Mouse (Mus musculus) cerebellum, adult 11-12 months (tissue): Measurements from ENCODE around the gene Zmynd11.
A peak's percentile ranks its signal among the peaks of the same experiment; 100 is the strongest.

Experiments
- DNase-seq: peaks from one replicate; pipeline ENCODE4 v3.0.0; 2022

Gene Zmynd11

DNA sequence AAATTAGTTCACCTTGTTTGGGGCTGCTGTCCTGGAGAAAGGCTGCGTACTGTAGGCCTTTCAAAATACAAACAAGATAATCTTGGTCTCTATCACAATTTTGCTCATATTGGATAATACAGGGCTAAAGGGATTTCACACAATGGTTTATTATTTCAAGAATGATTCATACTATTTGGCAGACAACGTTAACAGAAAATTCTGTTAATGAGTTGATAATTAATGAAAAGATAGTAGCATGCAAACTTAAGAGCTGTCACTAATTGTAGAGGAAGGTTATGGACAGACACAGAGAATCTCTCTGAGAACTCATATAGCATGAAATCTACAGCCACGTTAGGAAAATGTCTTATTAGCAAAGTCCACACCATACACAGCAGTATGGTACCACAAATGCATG, 52.2 kb downstream of the Zmynd11 start:
- DNase-seq, result no peak

DNA sequence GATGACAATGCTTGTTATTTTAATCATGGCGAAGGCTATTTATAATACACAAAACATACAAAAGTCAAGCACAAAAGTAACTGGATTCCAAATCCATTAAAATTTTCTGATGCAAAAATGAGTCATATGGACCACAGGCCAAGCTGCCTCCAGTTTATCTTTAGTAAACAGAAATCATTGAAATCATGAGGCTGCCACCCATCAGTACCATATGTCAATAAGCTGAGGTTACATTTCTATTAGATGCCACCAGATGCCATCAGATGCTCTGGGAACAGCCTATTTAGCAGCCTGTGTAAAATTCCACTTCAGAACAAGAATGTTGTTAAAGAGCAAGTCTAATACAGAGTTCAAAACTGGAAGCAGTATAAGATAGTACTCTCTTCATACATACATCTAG, 52.7 kb downstream of the Zmynd11 start:
- no peak for DNase-seq

DNA sequence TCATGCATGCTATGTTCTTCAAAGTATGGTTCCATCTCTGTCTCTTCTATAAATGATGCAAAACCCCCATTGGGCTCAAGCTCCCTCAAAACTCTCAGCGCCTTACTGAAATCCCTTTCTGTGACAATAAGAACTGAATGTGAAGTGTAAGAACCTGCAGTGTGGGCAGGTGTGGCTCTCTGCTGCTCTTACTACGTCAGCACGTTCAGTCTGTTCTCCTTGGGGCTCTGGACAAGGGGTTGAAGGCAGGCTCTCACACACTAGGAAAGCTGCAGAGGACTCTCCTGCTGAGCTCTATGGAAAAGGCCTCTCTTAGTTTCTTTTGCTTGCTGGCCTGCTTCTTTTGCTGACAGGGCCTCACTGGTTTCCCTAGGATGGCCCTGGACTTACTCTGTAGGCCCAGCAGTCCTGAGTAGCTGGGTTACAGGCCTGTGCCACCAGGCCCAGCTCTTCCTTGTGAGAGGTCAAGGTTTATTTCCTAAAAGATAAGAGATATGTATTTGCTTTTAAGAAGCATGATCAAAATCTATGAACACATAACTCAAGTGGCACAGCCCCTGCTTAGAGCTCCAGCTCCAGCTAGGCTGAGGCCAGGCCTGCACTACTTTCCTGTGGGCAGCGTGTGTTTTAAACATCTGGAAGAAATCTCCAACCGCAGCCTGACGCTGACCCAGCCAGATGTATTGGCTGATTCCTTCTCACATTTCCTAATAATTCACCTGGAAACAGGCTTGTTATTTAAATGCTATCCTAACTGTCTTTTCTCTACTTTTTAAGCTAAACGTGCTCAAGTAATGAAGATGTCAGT, 56.5 kb downstream of the Zmynd11 start:
- no peak for DNase-seq

DNA sequence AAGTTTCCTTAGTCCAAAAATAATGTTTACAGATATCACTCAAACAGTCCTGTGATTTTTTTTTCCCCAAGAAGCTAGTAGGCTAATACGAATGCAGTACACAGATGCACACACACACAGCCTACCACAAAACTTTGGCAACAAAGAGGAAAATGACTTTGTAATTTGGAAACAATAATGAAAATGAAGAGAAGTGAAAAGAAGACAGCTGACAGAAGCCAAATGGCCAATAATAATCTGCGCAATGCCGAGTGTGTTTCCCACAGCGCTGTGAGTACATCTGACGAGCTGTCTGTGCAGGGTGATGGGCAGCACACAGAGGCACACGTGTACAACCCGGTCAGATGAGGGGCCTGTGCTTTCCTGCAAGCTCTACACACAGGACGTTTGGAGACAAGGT, 58.4 kb downstream of the Zmynd11 start:
- DNase-seq, result no peak

DNA sequence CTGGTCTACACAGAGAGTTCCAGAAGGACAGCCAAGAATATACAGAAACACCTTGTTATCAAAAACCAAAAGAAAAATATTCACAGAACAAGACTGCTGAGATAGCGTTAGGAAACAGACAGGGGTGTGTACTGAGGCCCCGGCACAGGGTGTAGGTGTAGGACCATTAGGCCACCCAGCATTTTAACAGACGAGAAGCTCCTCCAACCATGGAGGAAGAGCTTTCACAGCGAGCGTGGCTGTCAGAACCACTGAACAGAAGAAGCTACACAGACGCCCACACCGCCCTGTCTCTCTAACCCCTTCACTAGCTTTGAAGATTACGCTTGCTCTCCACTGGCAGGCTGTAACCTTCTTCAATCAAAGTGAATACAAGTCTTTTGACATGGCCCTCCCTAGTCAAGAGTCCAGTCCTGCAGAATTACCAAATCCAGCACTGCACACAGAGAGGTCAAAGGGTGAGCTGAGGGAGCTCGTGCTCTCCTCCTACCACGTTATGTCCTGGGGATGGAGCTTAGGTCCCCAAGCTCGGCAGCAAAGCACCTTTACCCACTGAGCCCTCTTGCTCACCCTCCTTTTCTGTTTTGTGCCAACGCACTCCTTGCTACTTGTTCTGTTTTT, 62.4 kb downstream of the Zmynd11 start:
- no peak for DNase-seq

DNA sequence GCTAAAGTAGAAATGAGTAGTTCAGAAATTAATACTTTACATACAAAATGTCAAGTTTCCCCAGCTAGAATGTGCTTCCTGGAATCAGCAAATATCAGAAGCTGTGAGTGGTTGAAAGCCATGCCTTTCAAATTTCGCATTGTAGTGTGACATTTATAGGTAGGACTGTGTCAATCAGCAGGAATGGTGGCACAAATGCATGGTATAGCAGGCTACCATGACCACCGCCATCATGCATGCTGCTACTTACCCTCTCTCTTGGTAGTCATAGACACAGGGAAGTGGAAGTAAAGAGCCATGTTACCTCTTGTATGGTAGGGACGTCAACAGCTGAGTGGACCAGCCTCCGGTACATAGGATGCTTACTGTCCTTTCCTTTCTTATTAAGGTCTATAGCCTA, 67.8 kb downstream of the Zmynd11 start:
- no peak for DNase-seq

DNA sequence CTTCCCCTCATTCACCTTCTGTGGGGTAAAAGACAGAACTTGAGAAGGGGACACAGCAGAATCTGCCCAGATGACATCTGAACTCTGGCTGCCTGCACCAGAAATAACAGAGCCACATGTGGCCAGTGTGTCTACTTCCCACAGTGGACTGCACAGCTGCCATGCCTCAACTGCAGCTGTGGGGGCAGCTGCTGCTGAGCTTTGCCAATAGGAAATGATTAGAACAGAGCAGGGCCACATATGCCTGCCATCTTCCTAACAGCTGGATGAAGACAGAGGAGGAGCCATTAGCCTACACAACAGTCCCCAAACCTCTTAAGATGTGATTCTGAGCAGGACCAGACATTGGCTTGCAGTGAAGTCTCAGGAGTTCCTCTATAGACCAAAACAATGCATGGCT, 69.3 kb downstream of the Zmynd11 start:
- no peak for DNase-seq

DNA sequence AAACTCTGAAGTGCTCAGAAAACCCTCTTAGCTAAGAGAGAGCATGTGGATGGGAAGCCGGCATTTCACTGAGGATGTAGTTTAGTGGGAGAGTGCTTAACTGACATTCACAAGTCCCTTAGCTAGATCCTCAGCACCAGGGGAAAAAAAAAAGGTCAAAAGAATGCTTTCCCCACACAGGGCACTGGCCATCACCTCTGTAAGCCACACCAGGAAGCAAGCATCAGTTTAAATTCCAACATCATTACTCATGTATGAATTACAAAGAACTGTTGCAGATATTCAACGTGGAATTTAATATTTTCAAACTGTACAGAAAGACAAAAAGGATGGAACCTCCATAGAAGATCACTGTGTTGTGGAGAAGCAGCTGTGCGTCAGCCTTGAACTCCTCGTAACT, 69.7 kb downstream of the Zmynd11 start:
- no peak for DNase-seq

DNA sequence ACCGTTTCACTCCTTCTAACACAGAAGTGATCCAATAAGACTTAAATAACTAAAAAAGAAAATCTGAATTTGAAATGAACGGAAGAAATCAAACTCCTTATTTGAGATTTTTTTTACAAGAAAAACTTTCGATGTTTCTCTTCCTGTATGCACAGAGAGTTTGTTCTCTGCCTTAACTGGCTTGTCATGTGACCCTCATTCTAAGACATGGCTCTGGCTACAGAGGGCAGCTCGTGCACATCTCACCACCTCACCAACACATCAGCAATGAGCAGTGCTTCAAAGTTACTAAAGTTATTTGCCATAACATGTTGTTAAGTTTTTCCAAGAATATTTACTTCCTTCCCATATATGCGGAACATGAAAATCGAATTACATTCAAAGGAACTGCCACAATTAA, 70.5 kb downstream of the Zmynd11 start:
- no peak for DNase-seq

DNA sequence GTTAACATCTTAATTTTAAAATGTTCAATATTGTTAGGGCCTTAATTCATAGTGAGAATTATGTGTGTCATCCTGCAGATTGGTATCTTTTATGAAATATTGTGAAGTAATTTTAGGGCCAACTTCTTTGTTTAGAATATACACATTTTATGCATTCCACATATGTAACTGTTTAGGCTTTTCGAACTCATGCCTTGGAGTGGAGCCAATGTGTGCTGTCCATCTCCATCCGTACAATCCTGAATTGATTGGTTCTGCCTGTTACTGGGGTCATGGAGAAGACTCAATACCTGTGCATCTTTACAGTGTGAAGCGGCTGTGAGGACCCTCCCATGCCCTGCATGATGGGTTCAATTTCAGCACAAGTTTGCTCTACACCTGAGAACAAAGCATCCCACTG, 72.3 kb downstream of the Zmynd11 start:
- no peak for DNase-seq

DNA sequence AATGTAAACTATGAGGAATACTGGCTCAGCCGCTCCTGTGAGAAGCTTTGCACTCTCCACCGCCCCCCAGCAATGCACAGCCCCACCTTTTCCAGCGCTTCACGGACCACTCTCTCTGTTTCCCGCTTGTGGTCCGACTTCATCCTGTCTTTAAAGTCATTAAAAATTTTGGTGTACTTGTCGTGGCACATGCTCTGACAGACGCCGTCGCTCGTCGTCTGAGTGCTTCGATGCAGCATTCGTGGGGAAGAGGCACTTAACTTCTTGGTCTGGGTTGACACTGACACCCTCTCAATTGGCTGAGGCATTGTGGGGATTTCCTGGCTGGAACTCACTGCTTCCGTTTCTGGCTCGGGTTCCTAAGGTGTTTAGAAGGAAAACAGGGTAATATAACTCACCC, 75.8 kb downstream of the Zmynd11 start:
- DNase-seq, result no peak

DNA sequence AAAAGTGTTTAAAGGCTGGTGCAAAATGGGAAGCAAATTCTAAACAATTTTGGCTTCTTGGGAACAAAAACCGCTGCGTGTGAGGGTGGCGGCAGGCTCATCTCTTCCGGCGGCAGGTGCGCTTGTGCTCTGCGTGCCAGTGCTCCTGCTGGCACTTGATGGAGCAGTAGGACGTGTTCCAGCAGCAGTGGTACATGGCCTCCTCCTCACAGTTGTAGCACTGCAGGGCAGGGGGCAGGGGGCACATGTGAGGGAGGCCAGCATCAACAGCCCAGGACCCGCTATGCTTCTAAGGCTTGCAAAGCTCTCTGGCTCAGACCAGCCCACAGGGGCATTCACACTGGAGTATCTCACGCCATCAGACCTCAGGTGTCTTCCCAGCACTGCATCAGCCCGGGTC, 78.4 kb downstream of the Zmynd11 start:
- peak; percentile 74 for DNase-seq

DNA sequence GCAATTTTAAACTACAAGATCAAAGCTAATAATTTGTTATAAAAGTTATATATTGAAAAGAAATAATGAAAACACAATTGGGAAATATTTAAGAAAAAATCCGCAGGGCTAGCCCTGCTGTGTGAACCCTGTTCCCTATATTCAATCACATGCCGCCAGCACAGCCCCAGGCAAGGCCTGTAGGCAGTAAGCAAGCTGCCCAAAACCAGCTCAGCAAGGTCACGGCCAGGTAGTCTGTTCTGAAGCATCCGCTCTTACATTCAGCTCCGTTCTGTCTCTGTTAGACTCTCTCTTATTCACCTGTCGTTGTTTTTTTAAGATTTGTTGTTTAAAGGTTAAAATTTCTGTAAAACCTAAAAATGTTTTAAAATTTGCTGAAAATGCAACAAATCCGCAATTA, 78.9 kb downstream of the Zmynd11 start:
- peak; percentile 34 for DNase-seq

DNA sequence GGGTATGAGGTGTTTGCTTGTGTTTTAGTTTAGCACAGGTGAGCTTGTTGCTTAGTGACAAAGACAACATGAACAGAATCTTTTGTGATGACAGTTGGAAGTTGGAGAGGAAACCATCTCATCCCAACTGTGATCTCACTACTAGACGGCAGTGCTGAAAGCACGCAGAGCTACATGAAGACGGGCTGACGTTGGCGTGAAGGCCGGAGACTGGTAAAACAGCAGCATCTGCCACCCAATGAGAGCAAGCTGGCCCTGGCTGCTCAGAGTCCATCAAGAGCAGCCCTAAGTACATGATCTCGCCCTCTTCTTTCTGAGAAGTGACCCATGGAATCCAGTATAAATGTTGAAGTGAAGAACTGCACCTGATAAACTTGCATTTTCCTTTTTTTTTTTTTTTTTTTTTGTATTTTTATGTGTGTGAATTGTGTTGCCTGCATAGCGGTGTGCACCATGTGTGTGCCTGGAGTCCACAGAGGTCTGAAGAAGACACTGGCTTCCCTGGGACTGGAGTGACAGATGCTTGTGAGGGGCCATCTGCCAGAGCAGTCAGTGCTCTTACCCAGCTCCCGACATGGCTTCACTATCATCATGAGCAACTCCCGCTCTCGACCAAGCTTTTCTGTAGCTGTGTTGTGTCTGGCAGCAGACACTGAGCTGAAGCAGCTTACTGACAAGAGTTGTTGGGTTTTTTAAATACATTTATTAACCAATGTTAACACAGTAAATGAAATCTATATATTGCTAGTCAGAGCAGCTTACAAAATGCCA, 80.8 kb downstream of the Zmynd11 start:
- peak; percentile 72 for DNase-seq

DNA sequence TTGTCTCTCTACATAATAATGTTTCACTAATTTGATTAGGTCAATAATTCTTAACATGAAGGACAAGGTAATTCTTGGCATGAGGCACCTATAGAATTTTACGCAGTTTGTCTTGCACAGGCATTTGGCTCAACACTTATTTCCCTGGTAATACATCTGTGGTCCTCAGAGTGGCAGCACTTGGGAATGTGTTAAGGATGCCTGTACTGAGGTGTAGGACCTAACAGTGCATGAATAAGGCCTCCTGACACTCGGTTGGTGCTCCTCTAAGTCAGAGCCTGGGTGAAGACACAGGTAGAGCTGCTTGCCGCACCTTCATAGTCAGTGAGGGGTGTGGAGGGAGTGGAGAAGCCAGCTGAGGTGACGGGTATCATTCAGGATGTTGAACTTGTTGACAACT, 81.8 kb downstream of the Zmynd11 start:
- no peak for DNase-seq

DNA sequence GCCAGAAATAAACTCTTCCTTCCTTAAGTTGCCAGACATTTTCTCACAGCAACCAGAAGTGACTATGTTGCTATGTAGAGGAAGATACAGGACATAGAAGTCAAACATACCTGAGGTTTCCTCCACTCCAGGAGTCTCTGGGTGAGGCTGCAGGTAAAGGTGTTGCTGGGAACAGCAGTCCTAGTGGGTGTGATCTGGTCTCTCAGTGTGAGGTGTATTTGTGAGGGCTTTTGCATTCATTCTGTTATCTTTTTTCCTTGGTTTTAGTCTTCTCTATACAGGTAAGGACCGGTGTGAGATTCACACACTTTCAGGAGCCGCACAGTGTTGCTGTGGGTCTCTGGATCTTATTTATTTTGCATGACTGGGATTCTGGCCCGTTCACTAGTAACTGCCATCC, 83.6 kb downstream of the Zmynd11 start:
- no peak for DNase-seq

DNA sequence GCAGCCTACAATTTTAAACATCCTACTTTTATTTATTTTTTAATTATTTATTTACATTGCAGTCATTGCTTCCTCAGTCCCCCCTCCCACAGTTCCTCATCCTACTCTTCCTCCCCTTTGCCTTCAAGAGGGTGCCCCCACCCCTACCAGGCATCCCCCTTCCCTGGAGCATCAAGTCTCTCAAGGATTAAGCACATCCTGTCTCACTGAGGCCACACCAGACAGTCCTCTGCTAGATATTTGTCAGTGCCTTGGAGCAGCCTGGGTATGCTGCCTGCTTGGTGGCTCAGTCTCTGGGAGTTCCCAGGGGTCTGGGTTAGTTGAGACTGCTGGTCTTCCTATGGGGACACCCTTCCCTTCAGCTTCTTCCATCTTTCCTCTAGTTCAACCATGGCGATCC, 91.0 kb downstream of the Zmynd11 start:
- no peak for DNase-seq

DNA sequence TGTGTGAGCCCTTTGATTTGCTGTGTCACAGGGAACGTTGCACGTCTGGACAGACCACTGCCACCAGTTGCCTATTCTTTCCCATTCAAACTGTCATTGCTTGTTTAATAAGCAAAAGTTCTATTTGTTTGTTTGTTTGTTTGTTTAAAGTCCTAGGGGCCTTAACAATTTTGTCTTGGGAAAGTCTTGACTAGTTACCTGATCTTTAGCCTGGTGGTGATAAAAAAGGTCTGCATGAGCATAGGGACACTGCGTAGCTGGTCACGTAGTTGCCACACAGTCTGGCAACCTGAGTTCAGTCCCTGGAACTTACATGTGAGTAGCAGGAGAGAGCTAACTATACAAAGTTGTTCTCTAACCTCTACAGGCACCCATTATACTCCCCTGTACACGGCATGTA, 95.9 kb downstream of the Zmynd11 start:
- DNase-seq, result no peak

DNA sequence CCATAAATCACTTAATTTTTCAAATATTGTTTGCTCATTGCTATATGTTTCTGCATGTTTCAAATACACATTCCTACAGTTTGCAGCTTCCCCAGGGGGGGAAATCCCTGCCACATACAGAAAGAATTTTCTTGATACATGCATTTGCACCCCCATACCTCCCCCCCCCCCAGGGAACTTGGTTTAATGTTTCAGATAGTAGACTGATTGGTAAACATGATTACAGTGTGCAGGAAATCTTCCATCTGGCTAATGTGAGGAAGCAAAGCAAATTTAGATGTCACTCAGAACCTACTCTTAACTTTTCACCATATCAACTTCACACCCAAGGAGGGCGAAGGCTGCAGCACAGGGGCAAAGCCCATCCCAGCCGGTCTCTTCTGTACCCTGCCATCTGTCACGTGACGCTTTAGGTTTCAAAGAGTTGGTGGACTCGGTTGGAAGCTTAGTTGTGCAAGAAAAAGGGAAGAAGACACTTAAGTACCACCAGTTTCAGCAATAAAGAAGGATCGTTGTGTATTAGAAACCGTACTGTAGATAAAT, 97.1 kb downstream of the Zmynd11 start:
- DNase-seq, result no peak

DNA sequence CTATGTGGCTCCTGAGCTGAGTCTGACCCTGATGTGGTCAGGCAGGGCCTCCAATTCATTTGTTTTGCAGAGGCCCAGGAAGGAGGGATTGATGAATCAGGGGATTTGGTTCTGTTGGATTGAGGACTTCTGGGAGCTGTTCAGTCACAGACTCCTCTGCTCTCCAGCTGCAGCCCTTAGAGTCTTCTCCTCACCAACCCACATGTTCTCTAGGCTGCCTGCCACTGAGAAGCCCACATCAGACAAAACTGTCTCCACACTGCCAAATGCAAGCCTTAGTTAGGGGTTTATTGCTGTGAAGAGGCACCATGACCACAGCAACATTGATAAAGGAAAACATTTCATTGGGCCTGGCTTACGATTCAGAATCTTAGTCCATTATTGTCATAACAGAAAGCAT, 101.5 kb downstream of the Zmynd11 start:
- DNase-seq, result no peak

DNA sequence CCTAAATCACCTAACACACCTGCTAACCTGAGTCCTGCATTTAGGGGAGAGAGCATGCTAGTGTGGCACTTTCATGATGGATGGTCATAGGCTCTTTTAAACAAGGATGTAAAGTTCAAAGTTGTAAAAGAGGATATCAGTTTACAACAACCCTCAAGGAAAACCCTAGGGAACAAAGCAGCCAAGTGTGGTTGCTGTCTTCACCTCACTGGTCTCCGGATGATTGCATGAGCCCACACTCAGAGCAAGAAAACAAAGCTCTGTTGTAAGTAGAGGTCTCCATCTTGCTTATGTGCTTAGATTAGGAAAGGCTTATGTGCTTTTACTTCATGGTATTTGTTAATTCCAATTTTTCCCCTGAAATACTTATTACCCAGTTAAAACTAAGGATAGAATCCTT, 104.4 kb downstream of the Zmynd11 start:
- DNase-seq, result no peak

DNA sequence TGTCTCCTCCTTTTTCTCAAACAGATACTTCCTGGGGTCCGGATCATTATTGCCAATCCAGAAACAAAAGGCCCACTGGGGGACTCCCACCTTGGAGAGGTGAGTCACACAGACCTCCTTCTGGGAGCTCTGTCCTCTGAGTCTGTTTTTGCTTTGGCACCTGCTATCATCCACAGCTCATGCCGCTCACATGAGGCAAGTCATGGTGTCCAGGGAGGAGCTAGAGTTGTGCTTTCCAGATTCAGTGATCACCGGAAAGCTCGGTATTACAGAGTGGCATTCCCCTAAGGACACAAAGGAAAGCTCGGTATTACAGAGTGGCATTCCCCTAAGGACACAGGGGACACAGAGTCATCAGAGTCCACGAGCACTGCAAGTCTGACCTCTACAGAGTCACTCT, 108.5 kb downstream of the Zmynd11 start:
- no peak for DNase-seq

DNA sequence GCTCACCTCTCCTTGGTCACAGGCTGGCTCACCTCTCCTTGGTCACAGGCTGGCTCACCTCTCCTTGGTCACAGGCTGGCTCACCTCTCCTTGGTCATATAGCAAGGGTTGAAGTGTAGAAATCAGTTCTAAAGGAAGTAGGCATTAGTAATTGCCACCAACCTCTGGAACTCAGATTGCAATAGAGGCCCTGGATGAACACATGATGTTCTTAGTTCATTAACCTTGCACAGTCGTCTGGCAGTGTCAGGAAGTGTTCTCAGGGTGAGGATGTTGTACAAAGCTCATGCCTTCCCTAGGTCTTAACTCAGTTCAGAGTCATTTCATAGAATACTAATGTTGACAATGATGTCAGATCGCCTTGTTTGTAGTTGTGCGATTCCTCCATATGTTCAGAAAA, 112.1 kb downstream of the Zmynd11 start:
- no peak for DNase-seq

DNA sequence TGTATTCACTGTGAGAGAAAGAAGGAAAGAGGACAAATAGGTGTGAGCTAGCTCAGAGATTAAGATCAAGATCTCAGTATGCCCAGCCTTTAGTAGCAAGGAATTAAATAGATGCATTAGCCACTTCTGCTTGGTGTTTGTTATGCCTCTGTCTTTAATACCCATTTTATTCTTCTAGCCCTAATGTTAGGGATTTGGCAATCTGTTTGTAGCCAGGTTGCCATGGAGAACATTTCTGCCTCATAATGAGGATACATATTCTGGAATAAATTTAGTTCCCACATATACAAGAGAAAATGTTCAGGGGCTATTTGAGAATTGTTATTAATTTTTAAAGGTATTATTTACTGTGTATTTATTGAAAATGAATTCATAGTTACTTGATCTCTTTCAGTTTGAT, 114.5 kb downstream of the Zmynd11 start:
- DNase-seq, result no peak
